Comparison of ENCODE assay signal across 9 mouse cellular contexts in the genomic region with DNA sequence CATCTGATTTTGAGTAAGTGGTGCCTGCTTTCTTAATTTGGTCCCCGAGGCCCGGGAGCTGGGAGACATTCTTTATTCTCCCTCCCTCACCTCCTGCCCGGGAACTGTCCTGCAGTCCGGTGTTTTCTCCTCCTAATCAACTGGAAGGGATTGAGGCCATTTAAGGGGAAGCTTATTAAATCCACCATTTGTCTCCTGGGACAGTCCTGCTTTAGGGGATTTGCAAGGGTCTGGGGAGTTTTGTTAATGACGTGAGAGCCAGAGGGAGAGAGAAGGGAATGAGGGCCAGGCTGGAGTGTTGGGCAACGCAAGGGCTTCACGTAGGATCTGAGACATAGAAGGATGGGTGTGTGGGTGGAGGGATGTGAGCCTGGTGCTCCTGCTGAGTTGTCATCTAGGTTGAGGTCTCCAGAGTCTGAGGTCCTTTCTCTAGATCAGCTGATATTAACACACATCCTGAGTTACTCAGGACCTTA.
DNase-seq lines count a peak whose midpoint lies in the region; ATAC-seq and TF ChIP-seq lines count a peak whose summit lies in the region.
"Had no signal": no experiment of that assay in that cellular context is flagged by ENCODE, and none has a peak within 500 bp of the region (broad histone marks: within the 10 kb centered on the region; RNA-seq: fewer than 3 reads in every experiment).

No protein-coding gene starts in this region.

- H3K9me3 ChIP-seq in embryonic facial prominence, embryonic 13.5 days = 0 out of 2 replicates have a peak, but pooled peaks cover 5% of the 10 kb centered on the region
- peaks cover 12% of the 10 kb centered on the region for H3K9me3 ChIP-seq in embryonic facial prominence, embryonic 10.5 days
- 0 out of 2 replicates have a peak, but pooled peaks cover 2% of the 10 kb centered on the region for H3K9me3 ChIP-seq in limb, embryonic 14.5 days (ENCODE audit: control insufficient read depth, low read length)
- peaks cover 8% of the 10 kb centered on the region; the same call in 1 of the 2 replicates for H3K9me3 ChIP-seq in stomach, embryonic 14.5 days (ENCODE audit: control insufficient read depth, low read depth, low read length)

- no peak overlapping the region; the same call in 1 of the 2 replicates for H3K27ac ChIP-seq in embryonic facial prominence, embryonic 13.5 days
- no peak overlapping the region for H3K27ac ChIP-seq in embryonic facial prominence, embryonic 10.5 days (replicated peaks)
- no peak overlapping the region for H3K27ac ChIP-seq in limb, embryonic 14.5 days (replicated peaks; ENCODE audit: low read depth, low read length)
- H3K27ac ChIP-seq in stomach, embryonic 14.5 days (ENCODE audit: low read length) = no peak overlapping the region

- no peak for ATAC-seq in embryonic facial prominence, embryonic 13.5 days (ENCODE audit: insufficient number of reproducible peaks, insufficient read depth, low FRiP score, low TSS enrichment, low read depth)
- no peak for ATAC-seq in limb, embryonic 14.5 days (ENCODE audit: low FRiP score, low read depth)
- ATAC-seq in stomach, embryonic 14.5 days (ENCODE audit: insufficient number of reproducible peaks, insufficient read depth, low FRiP score, low read depth) = no peak

- intact Hi-C loops in left cerebral cortex, postnatal 10 days (cut with DNase I) = no loop called here

- no peak for DNase-seq in embryonic facial prominence, embryonic 10.5 days (ENCODE audit: low spot score)
- DNase-seq in lung, adult 2 months = peak; percentile 16
- DNase-seq in lung, postnatal 25 days (ENCODE audit: low spot score) = no peak
- DNase-seq in limb, embryonic 14.5 days (ENCODE audit: low spot score) = no peak
- DNase-seq in left cerebral cortex, postnatal 10 days (ENCODE audit: extremely low spot score in 1 of 2, low spot score in 2 of 2) = no peak
- no peak for DNase-seq in adrenal gland, postnatal 10 days
- DNase-seq: cerebellum, adult 11-12 months had no signal

- peaks cover 32% of the 10 kb centered on the region for H3K4me1 ChIP-seq in embryonic facial prominence, embryonic 13.5 days
- peaks cover 56% of the 10 kb centered on the region for H3K4me1 ChIP-seq in embryonic facial prominence, embryonic 10.5 days
- peaks cover 4% of the 10 kb centered on the region; the same call in 1 of the 2 replicates for H3K4me1 ChIP-seq in lung, adult 2 months (ENCODE audit: control insufficient read depth, insufficient read depth, low read length)
- peaks cover 29% of the 10 kb centered on the region for H3K4me1 ChIP-seq in limb, embryonic 14.5 days (ENCODE audit: control insufficient read depth, insufficient read depth, low read length)
- H3K4me1 ChIP-seq in stomach, embryonic 14.5 days (ENCODE audit: control insufficient read depth, insufficient read depth, low read length) = peaks cover 21% of the 10 kb centered on the region

- H3K4me2 ChIP-seq in embryonic facial prominence, embryonic 13.5 days = peak overlapping the region; percentile 48
- H3K4me2 ChIP-seq in limb, embryonic 14.5 days (replicated peaks; ENCODE audit: low read depth, low read length, severe bottlenecking) = peak overlapping the region; percentile 28
- H3K4me2 ChIP-seq in stomach, embryonic 14.5 days (replicated peaks; ENCODE audit: low read depth, low read length) = peak overlapping the region; percentile 19

- 10% methylated on average over 7 of the region's 7 CpGs for WGBS in embryonic facial prominence, embryonic 13.5 days
- WGBS in embryonic facial prominence, embryonic 10.5 days = 10% methylated on average over 7 of the region's 7 CpGs
- 16% methylated on average over 7 of the region's 7 CpGs for WGBS in lung, adult 2 months
- WGBS in limb, embryonic 14.5 days = 7% methylated on average over 7 of the region's 7 CpGs
- WGBS in stomach, embryonic 14.5 days = 9% methylated on average over 7 of the region's 7 CpGs

- no peak for TF ChIP-seq POLR2A in lung, adult 2 months (IDR thresholded peaks at IDR 0.05; ENCODE audit: borderline replicate concordance, extremely low read depth, low read depth, low read length)
- no peak for TF ChIP-seq POLR2A in limb, embryonic 14.5 days (IDR thresholded peaks at IDR 0.05; ENCODE audit: borderline replicate concordance, extremely low read depth, insufficient read depth, insufficient read length)

- no peaks in the 10 kb centered on the region for H3K36me3 ChIP-seq in embryonic facial prominence, embryonic 13.5 days
- H3K36me3 ChIP-seq in embryonic facial prominence, embryonic 10.5 days (replicated peaks) = no peaks in the 10 kb centered on the region
- no peaks in the 10 kb centered on the region for H3K36me3 ChIP-seq in limb, embryonic 14.5 days (ENCODE audit: control insufficient read depth, insufficient read depth, low read length)
- no peaks in the 10 kb centered on the region for H3K36me3 ChIP-seq in stomach, embryonic 14.5 days (ENCODE audit: control insufficient read depth, insufficient read depth, low read length)

- H3K4me3 ChIP-seq in embryonic facial prominence, embryonic 13.5 days = no peak overlapping the region
- H3K4me3 ChIP-seq in embryonic facial prominence, embryonic 10.5 days = no peak overlapping the region
- peak overlapping the region; percentile 20 for H3K4me3 ChIP-seq in lung, adult 2 months (replicated peaks; ENCODE audit: extremely low read depth, low read depth, low read length)
- H3K4me3 ChIP-seq in limb, embryonic 14.5 days (replicated peaks; ENCODE audit: low read length) = no peak overlapping the region
- H3K4me3 ChIP-seq in stomach, embryonic 14.5 days (ENCODE audit: low read depth, low read length) = no peak overlapping the region

- H3K9ac ChIP-seq in embryonic facial prominence, embryonic 13.5 days = peak overlapping the region; percentile 11; the same call in 1 of the 2 replicates
- H3K9ac ChIP-seq in limb, embryonic 14.5 days (ENCODE audit: low read depth, low read length, severe bottlenecking) = no peak overlapping the region
- no peak overlapping the region for H3K9ac ChIP-seq in stomach, embryonic 14.5 days (replicated peaks; ENCODE audit: low read depth, low read length)

- no peak for TF ChIP-seq CTCF in lung, adult 2 months (IDR thresholded peaks at IDR 0.05; ENCODE audit: insufficient read depth, low read length)

- peaks cover 7% of the 10 kb centered on the region for H3K27me3 ChIP-seq in embryonic facial prominence, embryonic 13.5 days
- peaks cover 38% of the 10 kb centered on the region for H3K27me3 ChIP-seq in embryonic facial prominence, embryonic 10.5 days (replicated peaks; ENCODE audit: low read depth, poor library complexity, severe bottlenecking)
- H3K27me3 ChIP-seq in limb, embryonic 14.5 days (ENCODE audit: control insufficient read depth, insufficient read depth, low read length) = no peaks in the 10 kb centered on the region
- H3K27me3 ChIP-seq in stomach, embryonic 14.5 days (ENCODE audit: control insufficient read depth, insufficient read depth, low read length) = no peaks in the 10 kb centered on the region
